Mouse (Mus musculus): ENCODE data around the gene Jagn1. TPM values are rescaled to one million over a fixed set of nuclear protein-coding genes. Genes with fewer than 3 reads are reported as not detected.

Gene Jagn1
- polyA plus RNA-seq, 1 experiment from 2014 or later, result 86.0 TPM

- Histone ChIP-seq H3K9me3 (replicated peaks) (no peaks in the 10 kb centered on the region), H3K27me3 (no peaks in the 10 kb centered on the region), H3K36me3 (ENCODE audit: poor library complexity, severe bottlenecking) (no peaks in the 10 kb centered on the region), H3K4me1 (no peaks in the 10 kb centered on the region), H3K27ac (no peak within 1 kb of the TSS), H3K9ac (no peak within 1 kb of the TSS), H3K4me3 (no peak within 1 kb of the TSS), H3K4me2 (no peak within 1 kb of the TSS)
- 81% methylated on average over 9 of the region's 9 CpGs for WGBS
- no peak for ATAC-seq
These were observed 6.6 kb upstream of the Jagn1 start, which contains the start of gene Cidec for GRCm38 (mm10) chr6:113435664-113436205. Gene Cidec, minus strand, starts transcription at chr6:113435760.

- 78% methylated on average over 12 of the region's 12 CpGs for whole genome bisulfite sequencing
- Histone ChIP-seq H3K9me3 (replicated peaks) (no peaks in the 10 kb centered on the region), H3K4me3 (no peak overlapping the region), H3K36me3 (ENCODE audit: poor library complexity, severe bottlenecking) (no peaks in the 10 kb centered on the region), H3K27ac (no peak overlapping the region), H3K4me1 (no peaks in the 10 kb centered on the region), H3K4me2 (no peak overlapping the region), H3K9ac (no peak overlapping the region), H3K27me3 (no peaks in the 10 kb centered on the region)
- ATAC-seq, result no peak
These were observed 5.2 kb upstream of the Jagn1 start for GRCm38 (mm10) chr6:113437135-113437534.

GRCm38 (mm10) chr6:113438721-113439430 lies 3.5 kb upstream of the Jagn1 start:
- no peaks in the 10 kb centered on the region for H3K9me3 ChIP-seq (replicated peaks)
- H3K4me1 ChIP-seq, result peaks cover 10% of the 10 kb centered on the region
- H3K27ac ChIP-seq, result no peak overlapping the region
- WGBS, result 64% methylated on average over 12 of the region's 12 CpGs
- H3K4me2 ChIP-seq, result no peak overlapping the region
- H3K4me3 ChIP-seq, result no peak overlapping the region
- no peaks in the 10 kb centered on the region for H3K27me3 ChIP-seq
- no peak for ATAC-seq
- no peaks in the 10 kb centered on the region for H3K36me3 ChIP-seq (ENCODE audit: poor library complexity, severe bottlenecking)
- H3K9ac ChIP-seq, result no peak overlapping the region

GRCm38 (mm10) chr6:113440686-113441085 lies 1.7 kb upstream of the Jagn1 start:
- Histone ChIP-seq H3K36me3 (ENCODE audit: poor library complexity, severe bottlenecking) (0 out of 2 replicates have a peak, but pooled peaks cover 2% of the 10 kb centered on the region), H3K9ac (no peak overlapping the region), H3K4me2 (no peak overlapping the region), H3K27ac (no peak overlapping the region), H3K9me3 (replicated peaks) (no peaks in the 10 kb centered on the region), H3K4me1 (peaks cover 10% of the 10 kb centered on the region), H3K27me3 (no peaks in the 10 kb centered on the region), H3K4me3 (no peak overlapping the region)
- whole genome bisulfite sequencing, result 85% methylated on average over 3 of the region's 3 CpGs
- no peak for ATAC-seq

GRCm38 (mm10) chr6:113441147-113441680 lies 1.2 kb upstream of the Jagn1 start:
- H3K9me3 ChIP-seq (replicated peaks), result no peaks in the 10 kb centered on the region

GRCm38 (mm10) chr6:113442087-113442441 lies 305 bp upstream of the Jagn1 start:
- WGBS, result 42% methylated on average over 9 of the region's 9 CpGs
- Histone ChIP-seq H3K36me3 (ENCODE audit: poor library complexity, severe bottlenecking) (peaks cover 9% of the 10 kb centered on the region), H3K27me3 (no peaks in the 10 kb centered on the region), H3K4me2 (peak overlapping the region; percentile 95), H3K4me3 (peak overlapping the region; percentile 96), H3K9ac (peak overlapping the region; percentile 94), H3K27ac (0 out of 2 replicates have a peak overlapping the region, but pooled peaks have one; percentile 19), H3K4me1 (peaks cover 10% of the 10 kb centered on the region), H3K9me3 (replicated peaks) (no peaks in the 10 kb centered on the region)
- ATAC-seq, result peak; percentile 61

More at GRCm38 (mm10) chr6:113441147-113441680, 1.2 kb upstream of the Jagn1 start:
- Histone ChIP-seq H3K9ac (no peak overlapping the region), H3K36me3 (ENCODE audit: poor library complexity, severe bottlenecking) (0 out of 2 replicates have a peak, but pooled peaks cover 3% of the 10 kb centered on the region), H3K27me3 (no peaks in the 10 kb centered on the region), H3K4me3 (no peak overlapping the region), H3K4me2 (no peak overlapping the region), H3K27ac (no peak overlapping the region), H3K4me1 (peaks cover 10% of the 10 kb centered on the region)
- 53% methylated on average over 7 of the region's 7 CpGs for WGBS
- no peak; the same call in 1 of the 2 replicates for ATAC-seq

GRCm38 (mm10) chr6:113443091-113443490 lies 722 bp downstream of the Jagn1 start:
- Histone ChIP-seq H3K4me2 (peak overlapping the region; percentile 95), H3K27me3 (no peaks in the 10 kb centered on the region), H3K9me3 (replicated peaks) (no peaks in the 10 kb centered on the region), H3K4me1 (peaks cover 10% of the 10 kb centered on the region), H3K4me3 (peak overlapping the region; percentile 96), H3K27ac (0 out of 2 replicates have a peak overlapping the region, but pooled peaks have one; percentile 27), H3K9ac (peak overlapping the region; percentile 94), H3K36me3 (ENCODE audit: poor library complexity, severe bottlenecking) (peaks cover 20% of the 10 kb centered on the region)
- WGBS, result 47% methylated on average over 12 of the region's 12 CpGs
- ATAC-seq, result peak; percentile 6; the same call in 1 of the 2 replicates

- no peaks in the 10 kb centered on the region for H3K9me3 ChIP-seq (replicated peaks)
- peaks cover 32% of the 10 kb centered on the region for H3K36me3 ChIP-seq (ENCODE audit: poor library complexity, severe bottlenecking)
- H3K4me1 ChIP-seq, result peaks cover 10% of the 10 kb centered on the region
- no peak overlapping the region for H3K4me2 ChIP-seq
- H3K4me3 ChIP-seq, result no peak overlapping the region
- H3K27me3 ChIP-seq, result no peaks in the 10 kb centered on the region
- WGBS, result 88% methylated on average over 8 of the region's 8 CpGs
- ATAC-seq, result no peak
- no peak overlapping the region for H3K9ac ChIP-seq
- H3K27ac ChIP-seq, result no peak overlapping the region
These were observed 2.0 kb downstream of the Jagn1 start for GRCm38 (mm10) chr6:113444207-113444965.

GRCm38 (mm10) chr6:113447639-113448038 lies 5.3 kb downstream of the Jagn1 start:
- no peak for ATAC-seq
- H3K4me2 ChIP-seq, result no peak overlapping the region
- H3K36me3 ChIP-seq (ENCODE audit: poor library complexity, severe bottlenecking), result peaks cover 32% of the 10 kb centered on the region
- H3K27me3 ChIP-seq, result no peaks in the 10 kb centered on the region
- no peaks in the 10 kb centered on the region for H3K9me3 ChIP-seq (replicated peaks)
- no peak overlapping the region for H3K9ac ChIP-seq
- no peak overlapping the region for H3K27ac ChIP-seq
- 86% methylated on average over 4 of the region's 4 CpGs for WGBS
- H3K4me3 ChIP-seq, result no peak overlapping the region
- peaks cover 15% of the 10 kb centered on the region for H3K4me1 ChIP-seq

- Histone ChIP-seq H3K27me3 (no peaks in the 10 kb centered on the region), H3K9me3 (replicated peaks) (no peaks in the 10 kb centered on the region)
- 83% methylated on average over 2 of the region's 2 CpGs for WGBS
These were observed 9.5 kb downstream of the Jagn1 start for GRCm38 (mm10) chr6:113451839-113452238.

GRCm38 (mm10) chr6:113455007-113455406 lies 12.6 kb downstream of the Jagn1 start:
- Histone ChIP-seq H3K27me3 (no peaks in the 10 kb centered on the region), H3K4me3 (no peak overlapping the region), H3K4me1 (peaks cover 6% of the 10 kb centered on the region; the same call in 1 of the 2 replicates), H3K4me2 (no peak overlapping the region), H3K9me3 (replicated peaks) (no peaks in the 10 kb centered on the region), H3K27ac (no peak overlapping the region), H3K9ac (no peak overlapping the region), H3K36me3 (ENCODE audit: poor library complexity, severe bottlenecking) (no peaks in the 10 kb centered on the region)
- no peak for ATAC-seq
- WGBS, result 83% methylated on average over 5 of the region's 5 CpGs

More at GRCm38 (mm10) chr6:113451839-113452238, 9.5 kb downstream of the Jagn1 start:
- no peak for ATAC-seq
- Histone ChIP-seq H3K9ac (no peak overlapping the region), H3K4me3 (no peak overlapping the region), H3K36me3 (ENCODE audit: poor library complexity, severe bottlenecking) (peaks cover 25% of the 10 kb centered on the region), H3K4me1 (peaks cover 6% of the 10 kb centered on the region; the same call in 1 of the 2 replicates), H3K4me2 (no peak overlapping the region), H3K27ac (no peak overlapping the region)
